Mouse (Mus musculus) left cerebral cortex, postnatal 14 days (tissue): ENCODE measurements around the gene P3h4. TPM values are rescaled to one million over a fixed set of nuclear protein-coding genes. Genes with fewer than 3 reads are reported as not detected.

Source experiments
- DNase-seq, 2 experiments: peaks; one replicate each; pipeline ENCODE4 v3.0.0; 2021 to 2022; ENCODE audit warnings: low spot score in 2 of 2, mixed read lengths in 1 of 2
- intact Hi-C: fragments of 180-260 bp; cut with DNase I; formaldehyde crosslinking; loops from one replicate; pipeline ENCODE4 v1.15.1; 2025
- long read RNA-seq, 2 experiments: library from polyadenylated mRNA; stranded (forward); transcript quantifications; one replicate each; pipeline ENCODE4 v2.0.0; 2021
- total RNA-seq, 2 experiments: library from RNA; stranded (reverse); gene quantifications; 2 replicates each; pipeline ENCODE4 v1.2.3; 2021

Gene P3h4
- 1 to 10 TPM; 5.7 to 5.8 TPM for total RNA-seq
- long read RNA-seq, experiment 1, transcript P3h4-201 (8 exons, 2,178 nt) = major isoform, 18 of 24 reads
- long read RNA-seq, experiment 1, partial matches to known transcripts = 6 of 24 reads
- long read RNA-seq, experiment 1, other reads (novel, unspliced or antisense) = 0 of 24 reads
- long read RNA-seq, experiment 2, transcript P3h4-201 (8 exons, 2,178 nt) = major isoform, 13 of 24 reads
- long read RNA-seq, experiment 2, partial matches to known transcripts = 9 of 24 reads
- long read RNA-seq, experiment 2, other reads (novel, unspliced or antisense) = 2 of 24 reads

GRCm38 (mm10) chr11:100414021-100414913, at the start of gene P3h4:
Gene P3h4, minus strand, starts transcription at chr11:100414836.
- DNase-seq = peak; percentile 66 to 76

GRCm38 (mm10) chr11:100462699-100463098, 48.1 kb upstream of the P3h4 start:
- intact Hi-C loops = no loop called here
- peak; percentile 33 to 35 for DNase-seq

More at GRCm38 (mm10) chr11:100414021-100414913, at the start of gene P3h4:
- intact Hi-C loops = no loop called here

- no peak for DNase-seq
- intact Hi-C loops = no loop called here
Measured at GRCm38 (mm10) chr11:100457711-100458110, 43.1 kb upstream of the P3h4 start.

GRCm38 (mm10) chr11:100457247-100457646, 42.6 kb upstream of the P3h4 start:
- no peak for DNase-seq
- intact Hi-C loops = no loop called here

- intact Hi-C loops = no loop called here
- DNase-seq = no peak
Measured at GRCm38 (mm10) chr11:100442625-100443024, 28.0 kb upstream of the P3h4 start.

GRCm38 (mm10) chr11:100441797-100442196, 27.2 kb upstream of the P3h4 start, which contains the start of the genes Nt5c3b and Klhl10:
Gene Nt5c3b, minus strand, starts transcription at chr11:100441808.
Gene Klhl10, plus strand, starts transcription at chr11:100441917.
- no peak for DNase-seq
- intact Hi-C loops = no loop called here

- intact Hi-C loops = no loop called here
- peak; percentile 82 to 85 for DNase-seq
Measured at GRCm38 (mm10) chr11:100440691-100441522, 26.3 kb upstream of the P3h4 start.

GRCm38 (mm10) chr11:100437901-100438300, 23.3 kb upstream of the P3h4 start:
- no peak for DNase-seq
- intact Hi-C loops = no loop called here

- intact Hi-C loops = no loop called here
Measured at GRCm38 (mm10) chr11:100435678-100436246, 21.1 kb upstream of the P3h4 start.

GRCm38 (mm10) chr11:100432002-100432401, 17.4 kb upstream of the P3h4 start:
- intact Hi-C loops = no loop called here
- DNase-seq = no peak

More at GRCm38 (mm10) chr11:100435678-100436246, 21.1 kb upstream of the P3h4 start:
- no peak for DNase-seq

- intact Hi-C loops = no loop called here
- DNase-seq = no peak
Measured at GRCm38 (mm10) chr11:100430052-100430451, 15.4 kb upstream of the P3h4 start.

GRCm38 (mm10) chr11:100428612-100429199, 14.1 kb upstream of the P3h4 start:
- no peak for DNase-seq
- intact Hi-C loops = loop anchor here (5.0 kb wide), 1 partner anchor 44 kb away; the partner anchor contains the start of gene Klhl11

GRCm38 (mm10) chr11:100426820-100427219, 12.2 kb upstream of the P3h4 start:
- intact Hi-C loops = loop anchor here (5.0 kb wide), 1 partner anchor 45 kb away; the partner anchor contains the start of gene Klhl11
- no peak for DNase-seq

GRCm38 (mm10) chr11:100425851-100426250, 11.2 kb upstream of the P3h4 start:
- peak; percentile 70 to 75 for DNase-seq
- intact Hi-C loops = loop anchor here (5.0 kb wide), 1 partner anchor 46 kb away; the partner anchor contains the start of gene Klhl11

- intact Hi-C loops = no loop called here
- no peak for DNase-seq
Measured at GRCm38 (mm10) chr11:100423836-100424235, 9.2 kb upstream of the P3h4 start.

- DNase-seq = no peak
- intact Hi-C loops = no loop called here
Measured at GRCm38 (mm10) chr11:100421537-100421936, 6.9 kb upstream of the P3h4 start.

GRCm38 (mm10) chr11:100414914-100415822, 532 bp upstream of the P3h4 start, which contains the start of gene Fkbp10:
Gene Fkbp10, plus strand, starts transcription at chr11:100415697.
- no peak for DNase-seq
- intact Hi-C loops = no loop called here
